Mouse (Mus musculus): Measurements from ENCODE around the gene Car4. TPM values are rescaled to one million over a fixed set of nuclear protein-coding genes. Genes with fewer than 3 reads are reported as not detected.

Car4 gene
- polyA plus RNA-seq, 1 experiment from 2014 or later = not detected

DNA sequence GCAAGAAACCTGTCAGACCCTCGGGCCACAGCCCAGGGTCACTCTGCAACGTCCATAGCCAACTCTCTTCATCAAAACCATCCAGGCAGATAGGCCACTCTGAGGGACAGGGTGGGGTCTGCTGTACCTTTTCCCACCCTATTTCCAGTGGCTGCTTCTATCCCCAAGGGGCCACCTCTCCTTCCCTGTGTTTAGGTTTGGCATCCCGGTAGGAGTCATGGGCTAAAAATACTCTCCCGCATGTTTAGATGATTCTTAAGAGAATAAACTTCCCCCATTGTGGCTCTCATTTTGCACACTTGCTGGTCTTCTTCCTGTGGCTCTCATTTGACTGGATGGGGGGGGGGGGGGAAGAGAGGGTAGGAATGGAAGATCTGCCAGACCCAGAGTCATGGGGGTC is 10.7 kb downstream of the Car4 start:
- in situ Hi-C loops (cut with MboI; ENCODE audit: low pct_unique_long_range_greater_than_20kb) = no loop called here

DNA sequence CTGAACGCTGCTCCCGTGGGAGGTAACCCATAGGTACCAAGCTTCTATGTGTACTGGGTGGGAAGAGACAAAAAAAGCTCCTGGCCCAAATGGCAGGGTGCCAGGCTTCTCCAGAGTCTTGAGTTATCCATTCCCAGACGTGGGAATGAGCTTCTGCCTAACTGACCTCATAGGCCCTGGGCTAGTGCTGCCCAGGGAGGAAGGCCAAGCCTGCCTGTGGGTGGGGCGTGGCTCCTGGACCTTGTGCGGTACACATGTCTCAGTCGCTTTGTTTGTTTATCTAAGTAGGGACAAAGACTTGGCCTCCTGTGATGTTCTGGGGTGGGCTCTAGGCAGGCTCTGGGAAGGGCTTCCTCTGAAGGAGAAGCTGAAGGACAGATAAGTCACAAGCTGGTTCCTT is 11.2 kb downstream of the Car4 start:
- no peak for ATAC-seq
- ChIA-PET POLR2A (interaction anchor here (0.6 kb wide), 1 partner anchor 159 kb away, joined by 3 read pairs; no protein-coding TSS in a partner anchor), CTCF (interaction anchor here (1.1 to 1.4 kb wide), 2 partner anchors 12 to 51 kb away, joined by 3 read pairs; partner anchors contain the start of gene Car4)
- TF ChIP-seq CTCF (IDR thresholded peaks at IDR 0.05) = no peak
- peaks cover 9% of the 10 kb centered on the region for H3K27me3 ChIP-seq
- in situ Hi-C loops (cut with MboI; ENCODE audit: low pct_unique_long_range_greater_than_20kb) = no loop called here
- no peak for DNase-seq (ENCODE audit: low read depth, low spot score)

More for the DNA sequence above, 10.7 kb downstream of the Car4 start:
- CTCF ChIA-PET = interaction anchor here (1.1 kb wide), 1 partner anchor 50 kb away, joined by 3 read pairs; no protein-coding TSS in a partner anchor
- POLR2A ChIA-PET = no interaction called here
- peaks cover 9% of the 10 kb centered on the region for H3K27me3 ChIP-seq
- no peak for ATAC-seq
- no peak for DNase-seq (ENCODE audit: low read depth, low spot score)
- TF ChIP-seq CTCF (IDR thresholded peaks at IDR 0.05) = no peak

DNA sequence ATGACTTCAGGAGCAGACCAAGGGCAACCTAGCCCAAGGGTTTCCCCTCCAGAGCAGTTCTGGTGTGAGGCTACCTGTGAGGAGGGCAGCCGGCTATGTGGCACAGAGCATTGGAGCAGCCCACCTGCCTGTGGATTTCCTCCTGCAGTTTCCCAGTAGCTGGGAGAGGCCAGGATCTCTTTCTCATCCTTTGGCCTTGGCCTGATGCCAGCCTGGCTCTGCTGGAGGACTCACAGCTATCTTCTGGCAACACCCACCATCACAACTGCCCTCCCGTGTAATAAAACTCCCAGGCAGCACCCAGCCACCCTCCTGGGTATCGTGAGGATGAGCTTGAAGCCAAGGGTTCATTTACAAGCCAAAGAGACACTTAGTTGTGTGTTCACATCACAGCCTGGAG is 14.5 kb downstream of the Car4 start:
- no peak for DNase-seq (ENCODE audit: low read depth, low spot score)
- POLR2A ChIA-PET = interaction anchor here (0.6 kb wide), 1 partner anchor 1115 kb away, joined by 6 read pairs; no protein-coding TSS in a partner anchor
- CTCF ChIA-PET = interaction anchor here (2.3 kb wide), 1 partner anchor 54 kb away, joined by 10 read pairs; no protein-coding TSS in a partner anchor
- in situ Hi-C loops (cut with MboI; ENCODE audit: low pct_unique_long_range_greater_than_20kb) = no loop called here
- H3K27me3 ChIP-seq = no peaks in the 10 kb centered on the region
- TF ChIP-seq CTCF (IDR thresholded peaks at IDR 0.05) = no peak
- ATAC-seq = no peak

- ChIA-PET POLR2A (no interaction called here), CTCF (interaction anchor here (0.8 to 2.3 kb wide), 2 partner anchors 55 to 57 kb away, joined by 3 to 10 read pairs; no protein-coding TSS in a partner anchor)
- H3K27me3 ChIP-seq = no peaks in the 10 kb centered on the region
- DNase-seq (ENCODE audit: low read depth, low spot score) = no peak
- no peak for ATAC-seq
- TF ChIP-seq CTCF (IDR thresholded peaks at IDR 0.05) = no peak
- in situ Hi-C loops (cut with MboI; ENCODE audit: low pct_unique_long_range_greater_than_20kb) = no loop called here
Measured at GRCm38 (mm10) chr11:84973661-84974060, 16.1 kb downstream of the Car4 start.

- in situ Hi-C loops (cut with MboI; ENCODE audit: low pct_unique_long_range_greater_than_20kb) = no loop called here
- POLR2A ChIA-PET = no interaction called here
- CTCF ChIA-PET = interaction anchor here (1.3 kb wide), 1 partner anchor 54 kb away, joined by 4 read pairs; no protein-coding TSS in a partner anchor
- ATAC-seq (no peak), DNase-seq (ENCODE audit: low read depth, low spot score) (no peak)
- H3K27me3 ChIP-seq = no peaks in the 10 kb centered on the region
- no peak for TF ChIP-seq CTCF (IDR thresholded peaks at IDR 0.05)
Measured at GRCm38 (mm10) chr11:84974582-84974981, 17.0 kb downstream of the Car4 start.

- in situ Hi-C loops (cut with MboI; ENCODE audit: low pct_unique_long_range_greater_than_20kb) = loop anchor here (5.0 kb wide), 1 partner anchor 59 kb away; the partner anchor contains the start of gene Znhit3
- ATAC-seq (no peak), DNase-seq (ENCODE audit: low read depth, low spot score) (no peak)
- ChIA-PET POLR2A (no interaction called here), CTCF (interaction anchor here (1.2 kb wide), 1 partner anchor 59 kb away, joined by 3 read pairs; no protein-coding TSS in a partner anchor)
- no peak for TF ChIP-seq CTCF (IDR thresholded peaks at IDR 0.05)
- no peaks in the 10 kb centered on the region for H3K27me3 ChIP-seq
Measured at GRCm38 (mm10) chr11:84976706-84977105, 19.1 kb downstream of the Car4 start.

- in situ Hi-C loops (cut with MboI; ENCODE audit: low pct_unique_long_range_greater_than_20kb) = loop anchor here (5.0 kb wide), 1 partner anchor 60 kb away; the partner anchor contains the start of gene Znhit3
- POLR2A ChIA-PET = no interaction called here
Measured at GRCm38 (mm10) chr11:84977385-84977952, 19.9 kb downstream of the Car4 start.

DNA sequence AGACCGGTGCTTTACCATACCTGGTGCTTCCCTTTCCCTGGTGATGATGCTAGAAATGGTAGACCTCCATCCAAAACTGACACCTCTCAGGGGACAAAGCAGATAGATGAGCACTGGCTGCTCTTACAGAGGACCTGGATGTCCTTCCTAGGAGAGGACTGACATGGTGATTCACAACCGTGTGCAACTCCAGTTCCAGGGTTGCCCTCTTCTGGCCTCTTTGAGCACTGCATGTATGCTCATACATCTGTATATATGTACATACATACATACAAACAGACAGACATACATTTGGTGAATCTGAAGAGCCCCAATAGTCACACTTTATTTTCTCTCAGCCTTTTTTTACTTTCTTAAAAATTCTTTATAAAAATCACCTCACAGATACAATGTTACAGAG is 20.5 kb downstream of the Car4 start:
- no peak for ATAC-seq
- DNase-seq (ENCODE audit: low read depth, low spot score) = no peak
- TF ChIP-seq CTCF (IDR thresholded peaks at IDR 0.05) = no peak
- in situ Hi-C loops (cut with MboI; ENCODE audit: low pct_unique_long_range_greater_than_20kb) = loop anchor here (5.0 kb wide), 1 partner anchor 61 kb away; the partner anchor contains the start of gene Znhit3
- CTCF ChIA-PET = interaction anchor here (0.8 to 1.4 kb wide), 2 partner anchors 11 to 59 kb away, joined by 3 read pairs; no protein-coding TSS in a partner anchor
- H3K27me3 ChIP-seq = no peaks in the 10 kb centered on the region
- POLR2A ChIA-PET = no interaction called here

More at GRCm38 (mm10) chr11:84977385-84977952, 19.9 kb downstream of the Car4 start:
- CTCF ChIA-PET = interaction anchor here (0.8 to 1.4 kb wide), 2 partner anchors 12 to 59 kb away, joined by 3 read pairs; no protein-coding TSS in a partner anchor
- TF ChIP-seq CTCF (IDR thresholded peaks at IDR 0.05) = no peak
- no peaks in the 10 kb centered on the region for H3K27me3 ChIP-seq
- no peak for ATAC-seq
- no peak for DNase-seq (ENCODE audit: low read depth, low spot score)

DNA sequence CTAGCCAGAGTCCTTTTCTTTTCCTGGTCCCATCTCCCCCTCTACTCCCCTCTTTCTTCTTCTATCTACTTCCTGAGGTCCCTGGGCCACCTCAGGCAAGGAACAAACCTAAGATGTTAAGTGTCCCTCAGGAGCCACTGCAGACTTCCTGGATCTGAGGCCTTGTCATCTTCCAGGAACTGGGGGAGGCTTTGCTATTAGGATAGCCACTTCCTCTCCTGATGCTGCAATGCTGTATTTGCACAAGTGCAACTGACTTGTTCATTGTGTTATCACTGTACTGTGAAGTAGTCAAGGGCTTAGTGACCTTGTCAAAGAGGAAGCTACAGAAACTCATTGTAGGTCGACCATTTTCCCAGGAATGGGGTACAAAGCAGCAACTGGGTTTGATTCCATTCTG is 21.8 kb downstream of the Car4 start:
- ATAC-seq (no peak), DNase-seq (ENCODE audit: low read depth, low spot score) (no peak)
- POLR2A ChIA-PET = no interaction called here
- CTCF ChIA-PET = interaction anchor here (2.3 kb wide), 1 partner anchor 61 kb away, joined by 9 read pairs; no protein-coding TSS in a partner anchor
- no peaks in the 10 kb centered on the region for H3K27me3 ChIP-seq
- in situ Hi-C loops (cut with MboI; ENCODE audit: low pct_unique_long_range_greater_than_20kb) = loop anchor here (5.0 kb wide), 1 partner anchor 62 kb away; the partner anchor contains the start of gene Znhit3
- no peak for TF ChIP-seq CTCF (IDR thresholded peaks at IDR 0.05)

GRCm38 (mm10) chr11:84980697-84981096 is 23.1 kb downstream of the Car4 start:
- in situ Hi-C loops (cut with MboI; ENCODE audit: low pct_unique_long_range_greater_than_20kb) = no loop called here
- no peak for TF ChIP-seq CTCF (IDR thresholded peaks at IDR 0.05)

GRCm38 (mm10) chr11:84985421-84985820 is 27.8 kb downstream of the Car4 start:
- H3K27me3 ChIP-seq = no peaks in the 10 kb centered on the region
- ChIA-PET POLR2A (no interaction called here), CTCF (interaction anchor here (1.2 kb wide), 1 partner anchor 67 kb away, joined by 4 read pairs; no protein-coding TSS in a partner anchor)
- no peak for ATAC-seq
- in situ Hi-C loops (cut with MboI; ENCODE audit: low pct_unique_long_range_greater_than_20kb) = no loop called here
- DNase-seq (ENCODE audit: low read depth, low spot score) = no peak
- no peak for TF ChIP-seq CTCF (IDR thresholded peaks at IDR 0.05)

More at GRCm38 (mm10) chr11:84980697-84981096, 23.1 kb downstream of the Car4 start:
- H3K27me3 ChIP-seq = no peaks in the 10 kb centered on the region
- POLR2A ChIA-PET = no interaction called here
- no peak for DNase-seq (ENCODE audit: low read depth, low spot score)
- CTCF ChIA-PET = interaction anchor here (1.1 to 2.3 kb wide), 2 partner anchors 12 to 62 kb away, joined by 3 to 9 read pairs; no protein-coding TSS in a partner anchor
- ATAC-seq = no peak

Data from Patski (cell line).